Mouse (Mus musculus): Measurements from ENCODE around the gene Asb1. TPM values are rescaled to one million over a fixed set of nuclear protein-coding genes. Genes with fewer than 3 reads are reported as not detected.

The Asb1 gene
- polyA plus RNA-seq, 3 experiments from 2014 or later: 2.3 to 4.3 (median 3.0) TPM

DNA sequence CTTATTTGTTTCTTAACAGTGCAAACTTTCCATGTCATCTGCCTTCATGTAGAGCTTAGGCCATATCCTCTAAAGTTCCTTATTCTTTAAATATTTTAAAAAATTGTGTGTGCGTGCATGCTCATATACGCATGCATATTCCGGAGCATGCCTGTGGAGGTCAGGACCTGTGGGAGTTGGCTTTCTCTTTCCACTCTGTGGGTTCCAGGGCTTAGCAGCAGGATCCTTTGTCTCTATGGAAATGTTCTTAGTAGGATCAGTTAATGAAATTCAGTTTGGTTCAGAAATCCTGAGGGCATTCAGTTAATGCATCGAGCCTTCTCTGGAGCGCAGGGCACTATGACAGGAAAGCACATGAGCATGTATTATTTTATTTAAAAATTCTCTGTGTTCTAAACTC lies 7.2 kb downstream of the Asb1 start:
- no peak for ATAC-seq

DNA sequence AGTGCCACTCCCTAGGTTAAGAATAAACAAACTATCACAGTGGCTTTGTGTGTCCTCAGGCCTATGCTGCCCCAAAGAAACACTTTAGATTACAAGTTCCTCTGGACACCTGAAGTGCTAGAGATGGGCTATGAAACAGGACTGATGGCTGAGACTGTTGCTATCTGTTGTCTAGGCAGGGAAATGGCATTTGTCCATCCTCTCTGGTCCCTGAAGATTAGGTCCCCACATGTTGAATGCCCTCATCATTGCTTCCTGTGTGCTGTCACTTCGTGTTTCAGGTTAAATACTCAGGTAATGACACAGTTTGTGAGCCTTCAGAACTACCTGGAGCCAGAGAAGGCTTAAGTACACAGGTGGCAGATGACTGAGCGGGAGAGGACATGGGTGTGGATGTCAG lies 8.7 kb downstream of the Asb1 start:
- no peak for ATAC-seq

DNA sequence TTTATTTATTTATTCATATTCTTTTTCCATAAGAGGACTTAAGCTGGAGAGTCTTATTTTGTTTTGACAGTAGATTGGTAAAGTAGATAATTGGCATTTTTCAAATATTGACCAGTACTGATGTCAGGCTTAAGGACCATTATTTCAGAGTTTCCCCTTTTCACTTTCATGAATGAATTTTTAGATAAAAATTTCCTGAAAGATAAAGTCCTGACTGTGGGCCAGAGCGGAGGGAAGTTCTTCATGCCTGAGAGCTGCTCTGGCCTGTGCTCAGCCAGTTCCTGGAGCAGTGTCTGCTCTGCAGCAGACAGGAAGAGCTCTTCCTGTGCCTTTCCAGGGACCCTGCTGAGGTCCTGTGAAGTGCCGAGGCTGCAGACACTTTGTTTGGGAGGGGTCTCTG lies 16.8 kb downstream of the Asb1 start:
- ATAC-seq: no peak

DNA sequence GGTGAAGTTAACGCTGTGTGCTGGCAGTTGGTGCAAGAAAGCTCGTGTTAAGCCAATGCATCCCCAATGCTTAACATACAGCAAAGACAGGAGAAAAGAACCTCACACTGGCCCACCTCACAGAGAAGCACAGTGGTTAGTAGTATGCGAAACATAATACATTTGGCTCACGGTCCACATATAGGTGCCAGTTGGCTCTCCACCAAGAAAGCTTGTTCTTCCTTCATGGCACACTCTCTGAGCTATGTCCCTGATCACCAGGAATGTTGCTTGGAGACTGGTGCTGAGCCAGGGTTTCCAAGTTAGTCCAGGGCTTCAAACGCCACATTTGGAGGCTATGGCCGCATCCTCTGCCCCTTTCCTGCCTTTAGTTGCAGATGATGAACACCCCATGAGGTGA lies 20.9 kb downstream of the Asb1 start:
- no peak for ATAC-seq

DNA sequence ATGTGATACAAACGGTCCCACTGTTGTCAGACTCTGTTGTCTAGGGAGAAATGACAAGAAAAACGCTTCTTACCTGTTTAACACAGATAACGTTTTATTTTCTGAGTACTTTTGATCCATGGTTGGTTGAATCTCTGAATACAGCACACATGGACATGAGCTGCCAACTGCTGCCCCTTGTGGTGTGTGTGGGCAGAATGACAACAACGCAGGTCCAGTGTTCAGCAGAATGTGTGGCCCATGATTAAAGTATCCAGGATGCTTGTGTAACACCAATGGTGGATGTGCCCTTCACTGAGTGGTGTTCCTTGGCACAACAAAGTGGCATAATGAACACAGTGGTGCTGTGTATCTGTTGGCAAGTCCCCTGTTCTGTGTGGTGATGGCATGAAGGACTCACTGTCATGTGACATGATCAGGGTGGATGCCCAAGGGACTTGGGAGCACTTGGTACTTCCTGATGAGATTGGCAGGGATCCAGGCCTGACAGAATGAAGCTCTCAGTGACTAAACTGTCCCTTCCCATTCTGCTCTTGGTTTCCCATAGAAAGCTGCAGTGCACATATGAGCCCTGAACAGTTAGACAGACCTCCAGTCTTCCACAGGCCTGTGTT lies 22.7 kb downstream of the Asb1 start:
- ATAC-seq: no peak

DNA sequence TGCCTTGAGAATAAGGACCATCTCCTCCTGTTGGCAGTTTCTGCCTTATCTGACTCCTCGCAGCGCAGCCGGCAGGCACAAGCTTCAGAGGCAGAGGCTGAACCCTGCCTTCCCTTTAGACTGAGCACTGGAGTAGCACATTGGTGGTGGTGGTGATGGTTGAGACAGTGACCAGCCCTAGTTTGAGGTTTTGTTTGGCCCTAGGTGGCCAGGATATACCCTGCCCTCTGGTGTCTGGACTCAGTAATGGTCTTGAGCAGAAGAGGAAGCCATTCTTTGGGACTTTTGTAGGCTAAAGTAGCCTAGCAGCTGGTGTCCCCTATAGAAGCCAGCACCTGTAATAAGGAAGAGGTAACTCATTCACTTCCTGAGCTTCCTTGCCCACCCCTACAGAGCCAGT lies 23.7 kb downstream of the Asb1 start:
- no peak for ATAC-seq

DNA sequence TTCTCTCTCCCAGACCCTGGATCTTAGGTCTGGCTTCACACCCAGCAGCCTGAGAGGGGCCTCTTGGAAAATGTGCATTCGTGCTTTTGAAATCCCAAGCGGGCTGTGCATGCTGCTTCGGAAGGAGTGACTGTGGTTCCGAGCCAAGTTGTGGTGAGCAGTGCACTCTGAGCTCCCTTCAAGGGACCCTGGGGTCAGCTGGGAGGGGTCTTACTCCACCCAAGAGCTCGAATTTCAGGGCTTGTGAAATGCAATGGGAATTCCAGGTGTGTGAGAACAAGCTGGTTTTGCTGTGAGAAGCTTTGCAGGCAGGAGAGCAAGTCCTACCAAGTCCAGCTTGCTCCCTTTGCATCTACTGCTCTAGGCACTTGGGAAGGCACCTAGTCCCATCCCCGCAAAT lies 24.3 kb downstream of the Asb1 start:
- ATAC-seq: no peak

DNA sequence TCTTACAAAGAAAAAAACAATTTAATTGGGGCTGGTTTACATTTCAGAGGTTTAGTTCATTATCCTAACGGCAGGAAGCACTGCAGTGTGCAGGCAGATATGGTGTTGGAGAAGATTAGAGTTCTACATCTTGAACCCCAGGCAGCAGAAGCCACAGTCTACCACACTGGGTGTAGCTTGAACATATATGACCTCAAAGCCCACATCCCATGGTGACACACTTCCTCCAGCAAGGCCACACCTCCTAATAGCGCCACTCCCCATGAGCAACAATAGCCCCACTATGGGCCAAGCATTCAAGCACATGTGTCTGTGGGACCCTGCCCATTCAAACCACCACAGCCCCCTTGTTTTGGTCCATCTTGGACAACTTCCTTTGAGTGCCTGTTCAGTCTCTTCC lies 26.9 kb downstream of the Asb1 start:
- ATAC-seq: no peak

DNA sequence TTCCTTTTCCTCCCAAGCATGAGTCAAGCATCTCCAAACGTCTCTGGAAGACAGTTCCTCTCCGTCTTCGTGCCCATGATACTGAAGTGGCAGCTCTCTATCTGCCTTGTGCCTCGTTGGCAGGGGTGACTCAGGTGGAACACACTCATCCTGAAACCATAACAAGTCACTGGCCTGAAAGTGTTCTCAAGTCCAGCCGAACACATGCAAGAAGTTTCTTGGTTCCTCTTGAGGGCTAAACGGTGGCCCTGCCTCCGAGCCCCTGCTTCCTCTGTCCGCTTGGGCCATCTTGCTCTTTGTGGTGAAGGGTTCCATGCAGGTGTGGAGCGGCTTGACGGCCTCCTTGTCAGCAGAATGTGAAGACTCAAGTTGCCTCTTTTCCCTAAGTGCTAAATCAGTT lies 32.1 kb downstream of the Asb1 start:
- no peak for ATAC-seq

DNA sequence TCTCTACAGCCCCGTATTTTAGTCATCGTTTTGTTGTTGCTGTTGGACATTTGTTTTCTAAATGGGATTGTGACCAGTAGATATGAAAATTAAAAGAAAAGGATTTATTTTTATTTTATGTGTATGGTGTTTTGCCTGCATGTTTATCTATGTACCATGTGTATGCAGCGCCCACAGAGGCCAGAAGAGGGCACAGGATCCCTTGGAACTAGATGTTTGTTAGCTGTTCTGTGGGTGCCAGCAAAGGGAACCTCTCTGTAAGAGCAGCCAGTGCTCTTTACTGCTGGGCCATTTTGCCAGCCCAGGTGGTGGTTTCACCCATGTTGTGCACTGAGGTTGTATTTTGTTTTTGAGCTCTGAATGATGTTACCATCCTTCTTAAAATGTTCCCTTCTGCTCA lies 33.9 kb downstream of the Asb1 start:
- no peak for ATAC-seq

DNA sequence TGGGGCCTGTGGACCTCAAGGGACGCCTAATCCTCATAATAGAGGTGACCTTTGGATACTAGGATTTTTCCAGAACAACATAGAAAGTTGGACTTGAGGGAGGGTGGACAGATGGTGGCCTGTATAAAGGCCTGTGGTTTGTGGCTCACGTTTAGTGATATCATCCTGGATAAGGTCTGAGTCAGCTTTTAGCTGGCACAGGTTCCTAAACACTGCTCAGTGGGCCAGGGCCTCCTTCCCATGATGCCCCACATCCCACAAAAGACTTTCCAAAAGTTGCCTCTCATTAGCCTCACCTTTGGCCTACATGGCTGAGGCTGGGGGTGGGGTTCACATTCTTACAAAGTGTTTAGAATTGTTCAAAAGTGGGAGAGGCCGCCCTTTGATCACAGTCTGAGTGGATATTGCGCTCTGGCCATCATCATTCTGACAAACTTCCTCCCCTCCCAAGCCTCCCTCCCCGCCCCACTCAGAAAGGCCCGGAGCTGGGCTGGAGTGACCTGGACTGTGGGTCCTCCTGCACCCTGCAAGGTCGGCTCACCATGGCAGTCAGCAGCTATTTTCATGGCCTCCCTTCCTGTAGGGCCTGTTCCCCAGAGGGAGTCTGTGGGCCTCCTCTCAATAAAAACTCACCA lies 37.7 kb downstream of the Asb1 start:
- no peak for ATAC-seq

DNA sequence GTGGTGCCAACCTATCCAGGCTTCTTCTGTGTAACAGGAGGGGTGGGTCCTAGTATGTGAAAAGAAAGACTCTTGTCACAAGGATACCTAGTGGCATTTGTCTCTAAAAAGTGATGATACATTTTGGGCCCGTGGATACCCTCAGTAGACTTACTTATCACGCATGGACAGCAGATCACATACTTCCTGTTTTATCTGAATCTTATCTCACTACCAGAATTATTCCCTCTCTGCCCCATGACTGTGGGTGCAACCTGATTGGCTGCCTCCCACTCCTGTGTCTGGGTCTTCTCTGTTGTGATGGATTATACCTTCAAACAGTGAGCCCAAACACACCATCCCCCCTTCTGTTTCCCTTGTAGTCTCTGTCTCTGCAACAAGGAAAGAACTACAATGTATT lies 40.2 kb downstream of the Asb1 start:
- ATAC-seq: no peak

DNA sequence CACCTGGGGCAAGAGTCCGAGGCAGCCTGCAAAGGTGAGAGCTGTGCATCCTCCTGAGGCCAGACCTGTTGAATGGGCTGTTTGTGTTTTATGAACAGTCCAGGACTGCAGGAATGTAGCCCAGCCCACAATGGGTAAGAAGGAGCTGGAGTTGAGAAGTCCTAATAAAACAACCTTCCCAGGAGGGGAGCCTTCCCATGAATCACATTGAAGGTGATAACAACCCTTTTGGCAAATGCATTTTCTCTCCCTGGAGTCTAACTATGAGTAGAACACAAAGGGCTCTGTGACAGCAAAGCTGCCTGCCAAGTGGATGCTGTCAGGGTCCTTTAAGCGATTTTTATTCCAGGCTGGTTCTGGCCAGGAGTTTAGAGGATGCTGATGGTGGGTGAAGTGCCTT lies 40.9 kb downstream of the Asb1 start:
- no peak for ATAC-seq

DNA sequence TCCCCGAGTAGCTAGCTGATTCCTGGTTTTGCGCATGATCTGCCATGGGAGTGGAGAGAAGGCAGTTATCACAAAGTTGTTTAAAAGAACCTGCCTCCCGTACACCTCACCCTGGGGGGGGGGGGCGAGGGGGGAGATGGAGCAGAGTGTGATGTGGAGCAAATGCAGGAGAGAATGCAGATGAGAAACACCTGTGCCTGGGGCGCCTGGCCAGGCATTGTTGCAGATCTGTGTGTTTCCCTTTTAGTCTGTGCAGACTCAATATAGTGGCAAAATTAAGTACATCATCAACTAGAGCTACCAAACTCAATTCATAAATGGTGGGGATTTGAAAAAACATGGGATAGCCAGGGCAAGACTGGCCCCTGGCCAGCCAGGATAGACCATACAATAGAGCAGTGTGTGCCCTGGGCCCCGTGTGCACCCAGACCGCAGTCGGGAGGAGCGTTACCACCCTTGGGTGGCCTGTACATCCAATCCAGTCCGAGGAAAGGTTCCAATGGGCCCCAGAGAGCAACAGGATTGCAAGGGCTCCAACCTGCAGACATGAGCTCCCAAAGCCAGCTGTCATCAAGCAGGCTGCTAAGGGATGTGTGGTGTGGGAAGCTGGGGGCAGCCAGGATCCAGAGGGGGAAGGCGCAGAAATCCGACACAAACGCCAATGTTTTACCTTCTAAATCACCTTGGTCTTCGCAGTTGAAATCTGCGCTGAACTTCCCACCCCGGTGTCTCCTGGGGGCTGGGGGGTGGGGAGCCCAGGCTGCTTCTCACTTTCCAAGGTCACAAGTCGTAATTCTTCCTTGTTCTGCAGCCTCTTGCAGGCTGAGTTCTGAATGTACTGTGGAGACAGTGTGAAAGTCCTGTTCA lies 44.9 kb downstream of the Asb1 start:
- ATAC-seq: no peak

DNA sequence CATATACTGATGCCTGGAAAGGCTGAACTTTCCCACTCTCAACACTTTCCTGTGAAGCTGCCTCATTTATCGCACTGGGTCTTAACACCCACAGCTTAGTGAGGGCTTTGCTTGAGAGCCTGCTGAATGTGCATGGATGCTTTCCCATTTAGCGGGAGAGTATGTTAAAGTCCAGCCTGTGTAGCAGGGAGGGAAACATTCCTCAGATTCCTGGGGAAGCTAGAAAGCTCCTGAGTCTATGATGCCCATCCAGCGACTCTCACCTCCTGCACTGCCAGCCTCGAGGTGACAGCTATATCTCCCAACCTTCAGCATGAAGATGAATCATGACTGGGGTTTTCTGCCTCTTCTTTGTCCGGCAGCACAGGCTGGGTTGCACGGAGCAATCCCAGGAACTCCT lies 49.4 kb downstream of the Asb1 start:
- no peak for ATAC-seq

DNA sequence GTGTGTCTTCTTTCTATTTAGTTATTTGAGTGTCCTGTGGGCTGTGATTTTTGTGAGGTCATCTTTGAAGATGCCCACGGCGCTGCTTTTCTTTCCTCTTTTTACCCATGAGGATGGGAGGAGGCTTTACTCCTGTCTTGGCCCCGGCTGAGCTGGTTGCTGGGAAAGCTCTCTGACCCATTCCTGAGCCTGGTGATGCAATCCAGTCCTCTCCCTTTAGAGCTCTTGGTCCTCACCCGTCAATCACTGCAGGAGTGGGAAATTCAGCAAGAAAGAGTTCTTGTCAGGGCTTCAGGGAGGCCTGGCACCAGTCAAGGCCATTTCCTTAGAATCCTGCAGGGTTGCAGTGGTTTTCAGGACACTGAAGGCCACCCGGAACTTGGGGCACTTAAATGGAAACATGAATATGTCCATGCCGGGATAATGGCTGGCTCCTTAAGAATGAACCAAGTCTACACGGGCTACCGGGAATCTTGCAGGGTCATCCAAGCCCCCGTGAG lies 55.2 kb downstream of the Asb1 start:
- ATAC-seq: no peak

DNA sequence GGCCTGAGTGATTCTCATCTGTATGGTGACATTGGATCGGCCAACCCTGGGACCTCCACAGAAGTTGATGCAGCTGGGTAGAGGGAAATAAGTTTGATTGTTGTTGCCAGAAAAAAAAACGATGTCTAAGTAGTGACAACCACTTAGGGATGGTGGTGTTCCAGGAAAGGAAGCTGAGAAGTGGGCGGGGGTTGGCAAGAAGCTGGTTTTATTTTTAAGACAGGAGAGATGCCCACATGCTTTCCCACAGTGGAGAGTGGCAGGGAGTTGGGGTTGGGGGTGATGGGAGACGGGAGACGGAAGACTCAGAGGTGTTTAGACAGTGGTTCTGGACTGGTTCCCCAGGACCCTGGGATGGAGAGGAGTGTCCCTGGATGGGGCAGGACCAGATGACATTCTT lies 57.3 kb downstream of the Asb1 start:
- ATAC-seq: no peak

DNA sequence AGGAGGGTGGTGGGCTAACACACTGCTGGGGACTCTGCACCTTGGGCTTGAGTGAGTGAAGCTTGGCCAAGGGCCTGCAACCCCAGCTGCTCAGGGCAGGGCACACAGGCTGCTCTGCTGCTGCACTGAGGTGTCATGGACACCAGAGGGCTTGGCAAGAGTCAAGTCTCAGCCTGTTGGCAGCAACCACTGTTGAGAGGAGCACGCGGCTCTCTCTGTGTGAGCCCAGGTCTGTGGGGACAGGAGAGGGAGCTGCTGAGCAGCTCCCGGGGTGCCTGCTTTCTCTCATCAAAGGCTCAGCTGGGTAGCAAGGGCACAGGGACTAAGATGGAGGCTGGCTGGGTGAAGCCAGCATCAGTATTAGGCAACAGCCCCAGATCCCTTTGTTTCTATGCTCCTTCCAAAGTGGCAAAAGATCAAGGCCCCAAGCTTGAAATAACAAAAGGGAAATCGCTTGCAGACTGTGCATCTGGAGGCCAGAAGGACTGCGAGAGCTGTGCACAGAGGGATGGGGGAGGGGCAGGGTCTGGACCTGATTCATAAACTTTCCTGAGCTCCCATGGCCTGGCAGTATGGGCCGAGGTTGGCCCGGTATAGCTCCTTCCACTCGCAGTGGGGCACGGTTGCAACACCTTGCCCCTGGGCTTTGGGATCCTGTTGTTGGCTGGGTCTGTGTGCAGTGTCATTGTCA lies 60.5 kb downstream of the Asb1 start:
- ATAC-seq: no peak

DNA sequence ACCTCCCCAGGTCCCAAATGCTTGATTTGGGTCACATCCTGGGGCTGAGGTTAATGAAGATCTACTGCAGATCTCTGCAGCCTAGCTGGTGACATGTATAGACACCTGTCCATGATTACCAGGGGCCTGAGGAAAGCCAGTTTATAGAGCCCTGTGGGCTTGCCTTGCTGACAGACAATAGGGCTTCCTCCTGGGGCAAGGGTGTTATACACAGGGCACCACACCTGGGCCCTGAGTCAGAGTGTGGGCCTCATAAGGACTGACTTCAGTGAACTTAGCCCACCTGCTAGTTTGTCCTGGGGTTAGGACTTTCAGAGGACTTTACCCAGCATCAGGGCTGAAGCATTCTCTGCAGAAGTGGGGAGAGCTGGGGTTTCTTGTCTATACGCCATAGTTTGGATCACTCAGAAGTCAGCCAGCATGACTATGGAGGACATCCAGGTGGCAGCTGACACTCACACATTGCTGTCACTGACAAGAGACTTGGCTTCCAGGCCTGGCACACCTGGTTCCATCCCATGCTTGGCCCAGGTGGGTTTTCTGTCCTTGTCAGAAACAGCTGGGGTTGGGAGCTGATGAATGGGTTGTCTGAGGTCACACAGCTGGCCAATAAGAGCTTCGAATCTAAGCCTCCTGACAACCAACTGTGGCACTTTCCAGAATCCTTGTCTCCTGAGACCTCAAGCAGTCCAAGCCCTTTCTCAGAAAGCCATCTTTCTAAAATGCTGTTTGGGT lies 61.2 kb downstream of the Asb1 start:
- no peak for ATAC-seq

DNA sequence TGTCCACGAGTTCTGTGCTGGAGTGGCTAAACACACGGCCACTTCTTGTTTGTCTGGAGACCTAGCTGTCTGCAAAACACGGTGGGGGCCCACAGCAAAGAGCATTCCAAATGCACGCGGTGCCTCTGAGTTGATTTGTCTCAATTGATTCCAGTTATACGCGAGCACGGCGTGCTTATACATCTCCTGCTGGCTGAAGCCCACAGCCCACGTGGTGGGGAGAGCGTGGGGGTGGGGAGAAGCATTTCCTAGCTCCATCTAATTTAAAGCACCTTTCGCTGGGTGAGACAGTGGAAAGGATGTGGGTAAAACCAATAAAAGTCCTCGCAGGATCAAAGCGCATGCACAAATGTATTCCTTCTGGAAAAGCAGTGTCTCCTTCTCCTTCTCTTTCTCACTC lies 65.3 kb downstream of the Asb1 start:
- no peak for ATAC-seq

DNA sequence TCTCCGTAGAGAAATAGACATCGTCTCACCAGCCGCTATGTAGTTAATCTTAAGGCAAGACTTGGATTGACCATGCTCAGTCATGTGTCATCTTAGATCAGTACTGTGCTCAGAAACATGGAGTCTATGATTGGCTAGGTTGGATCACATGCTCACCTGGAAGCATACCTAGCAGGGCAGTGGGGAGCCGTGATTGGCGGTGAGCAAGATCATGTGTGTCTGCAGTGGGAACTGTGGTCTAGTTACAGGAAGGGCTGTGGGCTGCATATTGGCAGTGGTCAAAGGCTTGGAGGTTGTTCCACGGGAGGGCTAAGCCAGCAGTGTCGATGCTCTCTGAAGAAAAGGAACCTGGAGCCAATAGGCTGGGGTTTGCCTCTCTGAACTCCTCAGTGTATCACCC lies 66.4 kb downstream of the Asb1 start:
- ATAC-seq: no peak

DNA sequence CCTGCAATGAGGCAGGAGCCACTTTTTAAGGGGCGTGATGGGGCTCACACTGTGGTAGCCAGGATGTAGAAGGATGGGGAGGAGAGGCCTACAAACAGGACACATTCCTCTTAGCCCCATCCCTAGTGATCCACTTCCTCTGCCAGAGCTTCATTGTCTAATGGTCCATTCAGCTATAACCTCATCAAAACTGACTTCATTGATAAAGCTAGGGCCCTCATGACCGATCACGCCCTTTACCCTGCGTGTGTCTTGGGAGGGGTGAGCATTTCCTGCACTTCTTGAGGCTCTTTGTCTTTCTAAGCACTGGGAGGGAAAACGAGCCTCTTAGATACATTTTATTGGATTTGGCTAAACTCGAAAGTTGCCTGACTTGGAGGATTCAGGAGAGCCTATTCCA lies 66.8 kb downstream of the Asb1 start:
- no peak for ATAC-seq
